Mouse (Mus musculus): ENCODE data around the gene Atxn7. TPM values are rescaled to one million over a fixed set of nuclear protein-coding genes. Genes with fewer than 3 reads are reported as not detected.

The Atxn7 gene
- polyA plus RNA-seq, 2 experiments = 1.1 to 3.0 TPM

GRCm38 (mm10) chr14:14019155-14019894 is 58.1 kb downstream of the Atxn7 start:
- Histone ChIP-seq H3K4me1 (replicated peaks; ENCODE audit: control insufficient read depth in 2 of 2, insufficient read depth in 2 of 2, low read length in 1 of 2) (no peaks in the 10 kb centered on the region), H3K9ac (replicated peaks) (no peak overlapping the region), H3K27me3 (ENCODE audit: control insufficient read depth, insufficient read depth, low read length) (no peaks in the 10 kb centered on the region), H3K27ac (no peak overlapping the region), H3K4me3 (ENCODE audit: insufficient read depth in 1 of 2, low read depth in 2 of 2, low read length in 2 of 2) (no peak overlapping the region), H3K4me2 (ENCODE audit: low read depth) (no peak overlapping the region), H3K9me3 (ENCODE audit: control insufficient read depth, low read length) (no peaks in the 10 kb centered on the region), H3K36me3 (replicated peaks; ENCODE audit: control insufficient read depth, insufficient read depth, low read depth) (no peaks in the 10 kb centered on the region)
- TF ChIP-seq EP300 (IDR thresholded peaks at IDR 0.05; ENCODE audit: low read depth) (no peak), CTCF (IDR thresholded peaks at IDR 0.05; ENCODE audit: low read depth) (peak; percentile 60)
- no peak for DNase-seq (ENCODE audit: low read depth in 3 of 3, low spot score in 3 of 3)
- ATAC-seq (ENCODE audit: insufficient read depth) = no peak
- 73% methylated on average over 6 of the region's 6 CpGs for WGBS (ENCODE audit: insufficient replicate concordance)

- H3K9ac ChIP-seq (replicated peaks) = no peak overlapping the region
- 78% methylated on average over 6 of the region's 6 CpGs for WGBS (ENCODE audit: insufficient replicate concordance)
- H3K4me3 ChIP-seq (ENCODE audit: insufficient read depth in 1 of 2, low read depth in 2 of 2, low read length in 2 of 2) = no peak overlapping the region
- no peak for TF ChIP-seq EP300 (IDR thresholded peaks at IDR 0.05; ENCODE audit: low read depth)
- TF ChIP-seq CTCF (IDR thresholded peaks at IDR 0.05; ENCODE audit: low read depth) = no peak
- H3K27me3 ChIP-seq (ENCODE audit: control insufficient read depth, insufficient read depth, low read length) = no peaks in the 10 kb centered on the region
- no peaks in the 10 kb centered on the region for H3K9me3 ChIP-seq (ENCODE audit: control insufficient read depth, low read length)
- no peak for DNase-seq (ENCODE audit: low read depth in 3 of 3, low spot score in 3 of 3)
- no peak for ATAC-seq (ENCODE audit: insufficient read depth)
- no peaks in the 10 kb centered on the region for H3K36me3 ChIP-seq (replicated peaks; ENCODE audit: control insufficient read depth, insufficient read depth, low read depth)
- no peak overlapping the region for H3K4me2 ChIP-seq (ENCODE audit: low read depth)
- H3K27ac ChIP-seq = no peak overlapping the region
- no peaks in the 10 kb centered on the region for H3K4me1 ChIP-seq (replicated peaks; ENCODE audit: control insufficient read depth in 2 of 2, insufficient read depth in 2 of 2, low read length in 1 of 2)
Observed at GRCm38 (mm10) chr14:14021244-14021643, 60.0 kb downstream of the Atxn7 start.

- Histone ChIP-seq H3K27ac (no peak overlapping the region), H3K4me2 (ENCODE audit: low read depth) (no peak overlapping the region), H3K9me3 (ENCODE audit: control insufficient read depth, low read length) (no peaks in the 10 kb centered on the region), H3K27me3 (ENCODE audit: control insufficient read depth, insufficient read depth, low read length) (no peaks in the 10 kb centered on the region), H3K9ac (replicated peaks) (no peak overlapping the region), H3K4me1 (replicated peaks; ENCODE audit: control insufficient read depth in 2 of 2, insufficient read depth in 2 of 2, low read length in 1 of 2) (no peaks in the 10 kb centered on the region), H3K4me3 (ENCODE audit: insufficient read depth in 1 of 2, low read depth in 2 of 2, low read length in 2 of 2) (no peak overlapping the region), H3K36me3 (replicated peaks; ENCODE audit: control insufficient read depth, insufficient read depth, low read depth) (no peaks in the 10 kb centered on the region)
- ATAC-seq (ENCODE audit: insufficient read depth) (no peak), DNase-seq (ENCODE audit: low read depth in 3 of 3, low spot score in 3 of 3) (no peak)
- TF ChIP-seq EP300 (IDR thresholded peaks at IDR 0.05; ENCODE audit: low read depth) (no peak), CTCF (IDR thresholded peaks at IDR 0.05; ENCODE audit: low read depth) (no peak)
- 63% methylated on average over 8 of the region's 8 CpGs for WGBS (ENCODE audit: insufficient replicate concordance)
Observed at GRCm38 (mm10) chr14:14025870-14026269, 64.6 kb downstream of the Atxn7 start.

- H3K4me1 ChIP-seq (replicated peaks; ENCODE audit: control insufficient read depth in 2 of 2, insufficient read depth in 2 of 2, low read length in 1 of 2) = no peaks in the 10 kb centered on the region
- no peak overlapping the region for H3K9ac ChIP-seq (replicated peaks)
- no peak overlapping the region for H3K4me3 ChIP-seq (ENCODE audit: insufficient read depth in 1 of 2, low read depth in 2 of 2, low read length in 2 of 2)
- H3K9me3 ChIP-seq (ENCODE audit: control insufficient read depth, low read length) = no peaks in the 10 kb centered on the region
- TF ChIP-seq CTCF (IDR thresholded peaks at IDR 0.05; ENCODE audit: low read depth) = no peak
- TF ChIP-seq EP300 (IDR thresholded peaks at IDR 0.05; ENCODE audit: low read depth) = peak; percentile 34
- peak; percentile 31; the same call in 1 of the 2 replicates for ATAC-seq (ENCODE audit: insufficient read depth)
- no peak overlapping the region for H3K27ac ChIP-seq
- no peaks in the 10 kb centered on the region for H3K27me3 ChIP-seq (ENCODE audit: control insufficient read depth, insufficient read depth, low read length)
- no peak overlapping the region for H3K4me2 ChIP-seq (ENCODE audit: low read depth)
- DNase-seq (ENCODE audit: low read depth in 3 of 3, low spot score in 3 of 3) = no peak
- 37% methylated on average over 2 of the region's 2 CpGs for WGBS (ENCODE audit: insufficient replicate concordance)
- H3K36me3 ChIP-seq (replicated peaks; ENCODE audit: control insufficient read depth, insufficient read depth, low read depth) = no peaks in the 10 kb centered on the region
Observed at GRCm38 (mm10) chr14:14030621-14031020, 69.4 kb downstream of the Atxn7 start.

- no peaks in the 10 kb centered on the region for H3K9me3 ChIP-seq (ENCODE audit: control insufficient read depth, low read length)
- H3K36me3 ChIP-seq (replicated peaks; ENCODE audit: control insufficient read depth, insufficient read depth, low read depth) = no peaks in the 10 kb centered on the region
- H3K4me3 ChIP-seq (ENCODE audit: insufficient read depth in 1 of 2, low read depth in 2 of 2, low read length in 2 of 2) = no peak overlapping the region
- DNase-seq (ENCODE audit: low read depth in 3 of 3, low spot score in 3 of 3) (no peak), ATAC-seq (ENCODE audit: insufficient read depth) (no peak)
- no peaks in the 10 kb centered on the region for H3K27me3 ChIP-seq (ENCODE audit: control insufficient read depth, insufficient read depth, low read length)
- H3K9ac ChIP-seq (replicated peaks) = no peak overlapping the region
- 57% methylated on average over 1 of the region's 1 CpGs for WGBS (ENCODE audit: insufficient replicate concordance)
- no peak overlapping the region for H3K4me2 ChIP-seq (ENCODE audit: low read depth)
- TF ChIP-seq CTCF (IDR thresholded peaks at IDR 0.05; ENCODE audit: low read depth) (no peak), EP300 (IDR thresholded peaks at IDR 0.05; ENCODE audit: low read depth) (no peak)
- H3K4me1 ChIP-seq (replicated peaks; ENCODE audit: control insufficient read depth in 2 of 2, insufficient read depth in 2 of 2, low read length in 1 of 2) = no peaks in the 10 kb centered on the region; a peak in 2 of 4 replicates
- H3K27ac ChIP-seq = no peak overlapping the region
Observed at GRCm38 (mm10) chr14:14032842-14033241, 71.6 kb downstream of the Atxn7 start.
